Mouse (Mus musculus) cortical plate, adult 2 months (tissue): Measurements from ENCODE around the gene Atm.

Experiments used
- CTCF ChIP-seq: fragments of 200-500 bp; IDR thresholded peaks from 2 replicates; pipeline ENCODE4 v1.5.1; 2011; ENCODE audit warnings: mild to moderate bottlenecking, control low read depth, low read length; ENCODE audit not compliant: insufficient read depth; ENCODE audit errors: extremely low read depth
- POLR2A ChIP-seq: fragments of 200-500 bp; IDR thresholded peaks from 2 replicates; pipeline ENCODE4 v1.6.1; 2011; ENCODE audit warnings: mild to moderate bottlenecking, low read length, control low read depth; ENCODE audit not compliant: insufficient read depth; ENCODE audit errors: extremely low read depth

GRCm38 (mm10) chr9:53572516-53573307 is 36.2 kb upstream of the Atm start:
- TF ChIP-seq CTCF: no peak
- no peak for TF ChIP-seq POLR2A
